Mouse (Mus musculus) heart, embryonic 16.5 days (tissue): ENCODE data around the gene Haus4. TPM values are rescaled to one million over a fixed set of nuclear protein-coding genes. Genes with fewer than 3 reads are reported as not detected.

Experiments used
- ATAC-seq: fragments of 200-750 bp; cut with Nextera tagmentation; replicated peaks from 2 replicates; pipeline ENCODE4 v1.8.0; 2017; ENCODE audit warnings: moderate number of reproducible peaks; ENCODE audit not compliant: insufficient read depth, low FRiP score; ENCODE audit errors: extremely low read depth
- H3K27ac ChIP-seq: fragments of 300-500 bp; sonication (generic); 2 replicates; pipeline ENCODE4 v1.5.1; 2014; ENCODE audit warnings: mild to moderate bottlenecking, low read length, control low read depth, moderate library complexity
- H3K27me3 ChIP-seq: fragments of 300-500 bp; sonication (generic); 2 replicates; pipeline ENCODE4 v1.6.1; 2014; ENCODE audit warnings: low read length, mixed read lengths; ENCODE audit not compliant: control insufficient read depth, insufficient read depth
- H3K36me3 ChIP-seq: fragments of 300-500 bp; sonication (generic); 2 replicates; pipeline ENCODE4 v1.6.1; 2014; ENCODE audit not compliant: control insufficient read depth, insufficient read depth
- H3K4me1 ChIP-seq: fragments of 300-500 bp; sonication (generic); 2 replicates; pipeline ENCODE4 v1.6.1; 2014; ENCODE audit warnings: low read length, mixed read lengths; ENCODE audit not compliant: control insufficient read depth, insufficient read depth
- H3K4me2 ChIP-seq: fragments of 300-500 bp; sonication (generic); 2 replicates; pipeline ENCODE4 v1.6.1; 2014; ENCODE audit warnings: low read depth, mild to moderate bottlenecking, control low read depth, low read length
- H3K4me3 ChIP-seq: fragments of 300-500 bp; sonication (generic); 2 replicates; pipeline ENCODE4 v1.5.1; 2014; ENCODE audit warnings: mild to moderate bottlenecking, control low read depth, low read length
- H3K9ac ChIP-seq: fragments of 300-500 bp; sonication (generic); 2 replicates; pipeline ENCODE4 v1.6.1; 2014; ENCODE audit warnings: low read length, control low read depth
- H3K9me3 ChIP-seq: fragments of 300-500 bp; sonication (generic); replicated peaks from 2 replicates; pipeline ENCODE4 v1.6.1; 2016; ENCODE audit warnings: low read length; ENCODE audit not compliant: control insufficient read depth
- WGBS: fragments of 180-500 bp; shearing (Covaris S2); extraction: QIAGEN DNeasy Blood & Tissue Kit; methylation state at CpG from one replicate; pipeline ENCODE4 v1.1.7; 2014; 5-methylcytosine and 5-hydroxymethylcytosine counted together
- polyA plus RNA-seq: library from polyadenylated mRNA; unstranded; fragments of >200 nt; fragmentation: Nextera tagmentation; extraction: Ambion mirVana; gene quantifications from 2 replicates; pipeline ENCODE4 v1.2.1, GENCODE M21; 2015

The Haus4 gene
- 39.7 and 47.0 TPM in 2 replicates for polyA plus RNA-seq

GRCm38 (mm10) chr14:54553975-54554769 is at the start of gene Haus4:
Gene Haus4, minus strand, starts transcription at chr14:54554616.
- Histone ChIP-seq H3K9me3 (no peaks in the 10 kb centered on the region), H3K4me2 (peak within 1 kb of the TSS; percentile 86), H3K9ac (peak within 1 kb of the TSS; percentile 84), H3K36me3 (peaks cover 20% of the 10 kb centered on the region), H3K27ac (peak within 1 kb of the TSS; percentile 88), H3K4me1 (peaks cover 5% of the 10 kb centered on the region), H3K27me3 (no peaks in the 10 kb centered on the region; the same call in 1 of the 2 replicates), H3K4me3 (peak within 1 kb of the TSS; percentile 64)
- peak; percentile 94 for ATAC-seq
- under 1% methylated on average over 76 of the region's 76 CpGs for WGBS

GRCm38 (mm10) chr14:54603686-54604085 is 49.3 kb upstream of the Haus4 start:
- WGBS = 82% methylated on average over 8 of the region's 8 CpGs
- peak overlapping the region; percentile 73 for H3K27ac ChIP-seq
- peak overlapping the region; percentile 73 for H3K4me3 ChIP-seq
- H3K9me3 ChIP-seq = no peaks in the 10 kb centered on the region
- no peak overlapping the region for H3K9ac ChIP-seq
- H3K4me1 ChIP-seq = peaks cover 6% of the 10 kb centered on the region
- H3K27me3 ChIP-seq = no peaks in the 10 kb centered on the region
- no peaks in the 10 kb centered on the region for H3K36me3 ChIP-seq
- no peak for ATAC-seq
- H3K4me2 ChIP-seq = peak overlapping the region; percentile 63

GRCm38 (mm10) chr14:54603038-54603654 is 48.7 kb upstream of the Haus4 start:
- H3K36me3 ChIP-seq = no peaks in the 10 kb centered on the region
- no peaks in the 10 kb centered on the region for H3K9me3 ChIP-seq
- H3K27ac ChIP-seq = peak overlapping the region; percentile 95
- H3K9ac ChIP-seq = peak overlapping the region; percentile 84
- H3K27me3 ChIP-seq = no peaks in the 10 kb centered on the region
- peak; percentile 98 for ATAC-seq
- WGBS = under 1% methylated on average over 46 of the region's 46 CpGs
- H3K4me2 ChIP-seq = peak overlapping the region; percentile 63
- H3K4me1 ChIP-seq = peaks cover 6% of the 10 kb centered on the region
- H3K4me3 ChIP-seq = peak overlapping the region; percentile 73

GRCm38 (mm10) chr14:54602613-54603012 is 48.2 kb upstream of the Haus4 start:
- Histone ChIP-seq H3K4me3 (peak overlapping the region; percentile 73), H3K4me2 (peak overlapping the region; percentile 63), H3K9ac (peak overlapping the region; percentile 84), H3K36me3 (no peaks in the 10 kb centered on the region), H3K4me1 (peaks cover 6% of the 10 kb centered on the region), H3K27ac (peak overlapping the region; percentile 95), H3K27me3 (no peaks in the 10 kb centered on the region), H3K9me3 (no peaks in the 10 kb centered on the region)
- WGBS = 44% methylated on average over 4 of the region's 4 CpGs
- no peak for ATAC-seq

- Histone ChIP-seq H3K4me3 (no peak overlapping the region), H3K4me2 (no peak overlapping the region), H3K27me3 (no peaks in the 10 kb centered on the region), H3K9ac (no peak overlapping the region), H3K36me3 (no peaks in the 10 kb centered on the region), H3K9me3 (no peaks in the 10 kb centered on the region), H3K4me1 (peaks cover 6% of the 10 kb centered on the region), H3K27ac (no peak overlapping the region)
- no peak for ATAC-seq
- WGBS = 63% methylated on average over 2 of the region's 2 CpGs
These were observed 47.2 kb upstream of the Haus4 start for GRCm38 (mm10) chr14:54601601-54602000.

- Histone ChIP-seq H3K4me1 (peaks cover 21% of the 10 kb centered on the region), H3K4me3 (no peak overlapping the region), H3K27ac (no peak overlapping the region), H3K4me2 (no peak overlapping the region), H3K9ac (no peak overlapping the region), H3K9me3 (no peaks in the 10 kb centered on the region), H3K27me3 (no peaks in the 10 kb centered on the region), H3K36me3 (0 out of 2 replicates have a peak, but pooled peaks cover 3% of the 10 kb centered on the region)
- WGBS = 78% methylated on average over 7 of the region's 7 CpGs
- ATAC-seq = no peak
These were observed 42.7 kb upstream of the Haus4 start for GRCm38 (mm10) chr14:54597084-54597483.

GRCm38 (mm10) chr14:54594631-54595414 is 40.4 kb upstream of the Haus4 start:
- peak overlapping the region; percentile 20 for H3K4me3 ChIP-seq
- H3K4me1 ChIP-seq = peaks cover 23% of the 10 kb centered on the region
- WGBS = 52% methylated on average over 28 of the region's 28 CpGs
- no peak for ATAC-seq
- H3K36me3 ChIP-seq = 0 out of 2 replicates have a peak, but pooled peaks cover 3% of the 10 kb centered on the region
- H3K9me3 ChIP-seq = no peaks in the 10 kb centered on the region
- H3K27ac ChIP-seq = peak overlapping the region; percentile 37
- H3K27me3 ChIP-seq = no peaks in the 10 kb centered on the region
- peak overlapping the region; percentile 61 for H3K9ac ChIP-seq
- peak overlapping the region; percentile 60 for H3K4me2 ChIP-seq

- Histone ChIP-seq H3K4me1 (peaks cover 23% of the 10 kb centered on the region), H3K4me2 (no peak overlapping the region), H3K9me3 (no peaks in the 10 kb centered on the region), H3K27ac (no peak overlapping the region), H3K9ac (no peak overlapping the region), H3K27me3 (no peaks in the 10 kb centered on the region), H3K4me3 (no peak overlapping the region), H3K36me3 (0 out of 2 replicates have a peak, but pooled peaks cover 3% of the 10 kb centered on the region)
- 93% methylated on average over 3 of the region's 3 CpGs for WGBS
- ATAC-seq = no peak
These were observed 39.6 kb upstream of the Haus4 start for GRCm38 (mm10) chr14:54594055-54594454.
